Mouse (Mus musculus) thymus, postnatal 4 days (tissue): ENCODE data around the gene Ezh1.

ENCODE experiments used
- DNase-seq: peaks from one replicate; pipeline ENCODE4 v3.0.0; 2021

Ezh1 gene

GRCm38 (mm10) chr11:101226065-101226701 is at the start of gene Ezh1:
TSS of gene Ezh1 (minus strand) at chr11:101226463.
- DNase-seq: peak; percentile 94

- DNase-seq: no peak
Observed at GRCm38 (mm10) chr11:101275309-101275708, 49.0 kb upstream of the Ezh1 start.

- no peak for DNase-seq
Observed at GRCm38 (mm10) chr11:101272446-101272845, 46.2 kb upstream of the Ezh1 start.

- DNase-seq: no peak
Observed at GRCm38 (mm10) chr11:101269577-101270116, 43.4 kb upstream of the Ezh1 start.

GRCm38 (mm10) chr11:101265906-101266305 is 39.6 kb upstream of the Ezh1 start:
- no peak for DNase-seq

GRCm38 (mm10) chr11:101264954-101265471 is 38.8 kb upstream of the Ezh1 start:
- no peak for DNase-seq

GRCm38 (mm10) chr11:101263989-101264280 is 37.7 kb upstream of the Ezh1 start:
- no peak for DNase-seq

GRCm38 (mm10) chr11:101263138-101263988 is 37.1 kb upstream of the Ezh1 start:
- no peak for DNase-seq

GRCm38 (mm10) chr11:101262272-101262967 is 36.2 kb upstream of the Ezh1 start:
- no peak for DNase-seq

- no peak for DNase-seq
Observed at GRCm38 (mm10) chr11:101260826-101261380, 34.6 kb upstream of the Ezh1 start.

GRCm38 (mm10) chr11:101259948-101260825 is 33.9 kb upstream of the Ezh1 start, which contains the start of gene Wnk4:
TSS of gene Wnk4 (plus strand) at chr11:101260567.
- DNase-seq: peak; percentile 71

- DNase-seq: no peak
Observed at GRCm38 (mm10) chr11:101259261-101259712, 33.0 kb upstream of the Ezh1 start.

- DNase-seq: no peak
Observed at GRCm38 (mm10) chr11:101255826-101256775, 29.8 kb upstream of the Ezh1 start.

GRCm38 (mm10) chr11:101253613-101254389 is 27.5 kb upstream of the Ezh1 start, which contains the start of gene Vps25:
TSS of gene Vps25 (plus strand) at chr11:101253707.
- DNase-seq: peak; percentile 87

GRCm38 (mm10) chr11:101252941-101253340 is 26.7 kb upstream of the Ezh1 start:
- no peak for DNase-seq

- DNase-seq: no peak
Observed at GRCm38 (mm10) chr11:101251031-101251430, 24.8 kb upstream of the Ezh1 start.

GRCm38 (mm10) chr11:101248258-101248994 is 22.2 kb upstream of the Ezh1 start:
- DNase-seq: peak; percentile 77

- DNase-seq: no peak
Observed at GRCm38 (mm10) chr11:101247521-101248030, 21.3 kb upstream of the Ezh1 start.

- no peak for DNase-seq
Observed at GRCm38 (mm10) chr11:101246702-101247012, 20.4 kb upstream of the Ezh1 start.
